Mouse (Mus musculus) layer of hippocampus, adult 8-10 months (tissue): ENCODE data around the gene Tgfb1. TPM values are rescaled to one million over a fixed set of nuclear protein-coding genes. Genes with fewer than 3 reads are reported as not detected.

Experiments
- DNase-seq, 2 experiments: peaks; one replicate each; pipeline ENCODE4 v3.0.0; 2022; ENCODE audit warnings: low spot score in 2 of 2
- total RNA-seq, 4 experiments: library from RNA; stranded (reverse); gene quantifications; 2 replicates each; pipeline ENCODE4 v1.2.4; 2022

Tgfb1 gene
- 10 to 100 TPM in 2 of 4 experiments, 1 to 10 TPM in 2; 7.2 to 26.4 (median 15.7) TPM for total RNA-seq

DNA sequence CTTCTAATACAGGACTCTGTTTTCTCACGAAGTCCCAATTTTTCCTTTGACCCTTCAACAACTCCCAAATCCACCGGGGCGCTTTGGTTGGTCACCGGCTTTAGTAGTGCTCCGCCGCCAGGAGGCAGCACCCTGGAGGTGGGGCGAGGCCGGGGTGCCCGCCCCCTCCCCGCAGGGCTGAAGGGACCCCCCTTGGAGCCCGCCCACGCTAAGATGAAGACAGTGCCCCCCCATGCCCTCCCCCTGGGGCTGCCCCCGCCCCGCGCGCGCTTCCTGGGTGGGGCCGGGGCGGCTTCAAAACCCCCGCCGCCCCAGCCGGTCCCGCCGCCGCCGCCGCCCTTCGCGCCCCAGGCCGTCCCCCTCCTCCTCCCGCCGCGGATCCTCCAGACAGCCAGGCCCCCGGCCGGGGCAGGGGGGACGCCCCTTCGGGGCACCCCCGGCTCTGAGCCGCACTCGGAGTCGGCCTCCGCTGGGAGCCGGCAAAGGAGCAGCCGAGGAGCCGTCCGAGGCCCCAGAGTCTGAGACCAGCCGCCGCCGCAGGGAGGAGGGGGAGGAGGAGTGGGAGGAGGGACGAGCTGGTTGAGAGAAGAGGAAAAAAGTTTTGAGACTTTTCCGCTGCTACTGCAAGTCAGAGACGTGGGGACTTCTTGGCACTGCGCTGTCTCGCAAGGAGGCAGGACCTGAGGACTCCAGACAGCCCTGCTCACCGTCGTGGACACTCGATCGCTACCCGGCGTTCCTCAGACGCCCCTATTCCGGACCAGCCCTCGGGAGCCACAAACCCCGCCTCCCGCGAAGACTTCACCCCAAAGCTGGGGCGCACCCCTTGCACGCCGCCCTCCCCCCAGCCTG, at the start of gene Tgfb1:
Tgfb1 (plus strand) TSS at position 323 of the 852 bp plus-strand sequence.
- no peak for DNase-seq

- no peak for DNase-seq
These were observed 49.7 kb upstream of the Tgfb1 start for GRCm38 (mm10) chr7:25637099-25637498.

DNA sequence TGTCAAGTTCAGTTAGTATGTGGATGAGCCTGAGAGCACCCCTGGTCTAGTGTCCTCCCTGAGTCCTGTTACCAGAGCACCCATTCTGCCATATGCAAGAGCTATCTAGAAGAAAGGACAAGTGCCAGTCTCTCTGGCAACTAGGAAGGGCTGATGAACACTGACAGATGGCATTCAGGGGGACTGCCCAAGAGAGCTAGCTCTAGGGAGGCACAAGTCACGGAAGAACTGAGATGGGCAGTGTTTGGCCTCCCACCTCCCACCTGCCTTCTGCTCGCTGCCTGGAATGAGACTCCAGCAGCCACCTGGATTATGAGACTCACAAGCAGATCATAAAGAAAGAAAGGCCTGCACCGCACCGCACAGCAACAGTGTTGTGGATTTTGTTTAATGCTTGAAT, 47.0 kb upstream of the Tgfb1 start:
- DNase-seq: peak in 1 of 2 experiments; percentile 45

DNA sequence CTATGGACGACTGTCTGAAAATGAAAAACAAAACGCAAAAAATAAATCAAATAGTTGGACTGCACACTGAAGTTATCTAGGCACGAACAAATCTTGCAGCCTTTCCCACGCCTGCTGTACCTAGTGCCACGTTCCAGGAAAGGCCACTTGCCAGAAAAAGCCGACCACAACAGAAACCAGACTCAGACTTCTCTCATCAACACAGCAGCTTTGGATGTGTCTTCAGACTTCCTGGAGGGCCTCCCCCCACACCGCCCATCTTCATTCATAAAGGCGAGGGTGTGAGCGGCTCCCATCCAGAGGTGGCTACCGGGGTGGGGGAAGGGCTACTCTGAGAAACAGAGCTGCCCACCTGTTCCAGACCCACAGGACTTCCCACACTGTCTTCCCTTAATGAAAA, 42.7 kb upstream of the Tgfb1 start:
- no peak for DNase-seq

- no peak for DNase-seq
These were observed 42.2 kb upstream of the Tgfb1 start for GRCm38 (mm10) chr7:25644631-25645030.

DNA sequence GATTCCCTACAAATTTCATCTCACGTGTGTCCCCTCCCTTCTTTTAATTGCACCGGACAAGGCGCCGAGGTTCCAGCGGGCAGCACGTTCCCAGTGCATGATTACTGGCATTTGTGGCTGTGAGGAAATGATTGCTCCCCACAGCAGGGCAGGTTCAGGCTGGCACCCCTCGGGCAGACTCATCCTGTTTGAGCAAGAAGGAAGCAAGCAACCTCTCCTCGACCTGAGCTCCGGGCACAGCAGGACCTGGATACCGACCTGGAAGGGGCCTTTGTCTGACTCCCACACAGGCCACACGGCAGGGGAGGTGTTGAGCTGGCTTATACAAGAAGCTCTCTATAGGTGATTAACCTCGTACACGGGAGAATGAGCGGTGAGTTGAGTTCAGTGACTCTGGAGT, 41.7 kb upstream of the Tgfb1 start:
- no peak for DNase-seq

GRCm38 (mm10) chr7:25647574-25648123, 39.2 kb upstream of the Tgfb1 start:
- no peak for DNase-seq

GRCm38 (mm10) chr7:25649839-25650238, 37.0 kb upstream of the Tgfb1 start:
- no peak for DNase-seq

DNA sequence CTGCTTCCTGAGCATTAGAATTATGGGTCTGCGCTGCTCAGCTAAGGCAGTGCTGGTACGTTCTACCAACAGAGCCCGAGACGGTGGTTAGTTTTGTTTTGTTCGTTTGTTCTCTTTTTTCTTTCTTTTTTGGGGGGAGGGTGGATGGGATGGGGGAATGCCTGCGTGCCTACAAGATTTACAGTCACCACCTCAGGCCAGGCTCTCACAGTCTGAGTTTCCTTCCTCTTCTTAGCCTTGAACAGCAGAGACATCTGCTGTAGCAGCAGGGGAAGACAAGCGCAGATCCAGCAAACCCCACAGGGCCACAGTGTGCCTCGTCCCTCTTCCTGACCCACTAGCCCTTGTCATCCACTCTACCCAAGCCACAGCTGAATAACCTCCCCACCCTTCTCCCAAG, 35.5 kb upstream of the Tgfb1 start:
- no peak for DNase-seq

DNA sequence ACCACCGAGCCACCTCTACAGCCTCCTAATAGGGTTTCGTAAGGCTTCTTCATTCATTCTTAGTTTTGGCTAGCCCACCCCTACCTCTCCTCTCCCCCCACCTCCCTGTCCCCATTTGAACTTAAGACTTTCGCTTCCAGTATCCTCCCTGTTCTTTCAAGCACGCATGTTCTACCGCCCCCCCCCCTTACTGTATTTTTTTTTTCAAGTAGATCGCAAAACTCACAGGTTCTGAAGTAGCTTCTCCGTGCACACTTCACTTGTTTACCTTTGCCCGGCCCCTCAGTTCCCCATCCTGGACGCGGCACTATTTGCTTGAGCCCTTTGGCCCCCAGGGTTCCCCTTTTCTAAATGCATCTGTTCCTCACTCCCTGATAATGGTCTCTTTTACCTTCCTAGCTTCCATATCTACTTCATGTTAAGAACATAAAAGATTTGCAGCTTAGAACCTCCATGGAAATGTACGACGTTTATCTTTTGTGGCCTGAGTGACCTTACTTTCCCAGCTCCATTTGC, 34.5 kb upstream of the Tgfb1 start:
- no peak for DNase-seq

DNA sequence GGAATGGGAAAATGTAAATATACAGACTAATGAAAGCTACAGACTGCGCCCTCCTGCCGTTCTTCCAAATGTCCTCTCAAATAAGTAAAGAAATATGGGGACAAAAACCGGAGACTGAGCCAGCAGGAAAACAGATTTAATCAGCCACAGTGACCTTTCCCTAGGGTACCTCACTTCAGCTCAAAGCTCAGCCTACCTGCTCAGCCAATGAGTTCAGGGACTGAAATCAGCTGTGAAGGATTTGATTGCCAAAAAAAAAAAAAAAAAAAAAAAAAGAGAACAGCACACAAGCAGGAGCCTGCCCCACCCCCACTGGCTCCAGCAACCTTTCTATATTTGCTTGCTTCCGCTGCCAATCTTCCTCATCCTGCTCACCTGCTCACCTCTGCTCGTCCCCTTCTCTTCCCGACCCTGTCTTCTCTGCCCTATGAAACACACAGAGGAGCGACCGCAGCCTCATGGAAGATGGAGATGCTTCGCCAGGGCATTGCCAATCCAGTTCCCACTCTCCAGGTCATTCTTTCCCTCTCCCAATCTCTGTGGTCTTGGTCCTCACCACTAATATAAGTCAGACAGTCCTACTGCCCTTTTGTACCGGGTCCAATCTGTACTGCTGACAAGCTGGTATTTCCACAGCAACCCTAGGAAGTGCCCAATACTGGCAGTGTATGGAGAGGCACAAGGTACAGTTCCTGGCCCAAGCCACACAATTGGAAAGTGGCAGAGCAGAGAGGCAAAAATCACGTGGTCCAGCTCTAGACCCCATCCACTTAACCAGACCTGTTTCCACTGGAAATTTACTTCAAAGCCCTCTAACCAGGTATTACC, 31.0 kb upstream of the Tgfb1 start:
- no peak for DNase-seq

DNA sequence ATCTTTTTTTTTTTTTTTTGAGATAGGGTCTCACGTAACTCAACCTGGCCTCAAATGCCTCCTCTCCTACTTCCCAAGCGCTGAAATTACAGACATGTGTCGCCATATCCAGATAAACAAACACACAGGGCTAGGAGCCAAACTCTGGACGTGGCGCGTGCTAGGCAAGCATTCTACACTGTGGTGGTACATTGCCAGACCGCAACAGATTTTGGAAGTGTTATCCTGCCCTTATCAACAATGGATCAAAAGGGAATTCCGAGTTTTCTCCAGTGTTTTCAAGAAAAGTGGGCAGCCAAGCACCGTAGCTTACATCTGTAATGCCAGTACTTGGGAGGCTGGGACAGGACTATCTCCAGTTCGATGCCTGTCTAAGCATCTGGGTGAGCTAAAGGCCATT, 29.0 kb upstream of the Tgfb1 start:
- DNase-seq: no peak

DNA sequence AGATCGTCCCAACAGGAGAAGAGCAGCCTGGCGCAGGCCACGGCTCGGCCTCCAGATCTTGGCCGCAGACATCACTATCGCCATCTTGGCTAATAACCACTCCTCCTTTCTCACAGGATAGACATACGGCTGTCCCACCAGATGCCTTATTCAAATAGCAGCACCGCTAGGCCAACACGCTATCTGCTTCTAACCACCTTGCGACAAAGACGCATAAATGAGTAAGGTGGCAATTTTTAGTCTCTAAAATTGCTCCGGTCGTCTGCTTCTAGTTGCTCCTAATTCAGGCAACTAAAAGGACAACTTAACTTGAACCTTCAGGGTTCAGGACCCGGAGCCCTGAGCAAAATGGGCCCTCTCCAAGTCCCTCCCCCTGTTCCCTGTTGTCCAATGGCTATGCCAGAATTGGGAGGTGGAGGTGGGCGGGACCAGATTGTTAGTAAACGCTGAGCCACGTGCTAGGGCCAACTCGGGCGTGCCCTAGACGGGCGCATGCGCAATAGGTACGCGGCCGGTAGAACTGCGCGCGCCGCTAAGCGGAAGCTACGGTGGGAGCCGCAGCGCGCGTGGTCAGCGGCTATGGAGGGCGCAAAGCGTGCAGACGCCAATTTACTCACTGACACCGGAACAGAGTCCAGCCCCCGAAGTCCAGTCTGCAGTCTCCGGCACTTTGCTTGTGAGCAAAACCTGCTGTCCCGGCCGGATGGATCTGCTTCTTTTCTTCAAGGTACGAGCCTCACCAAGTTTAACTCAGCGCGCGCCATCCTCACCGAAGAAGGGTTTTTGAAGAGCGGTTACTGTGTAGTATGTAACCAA, 27.9 kb upstream of the Tgfb1 start, which contains the start of the genes Bckdha and Exosc5:
Bckdha (minus strand) TSS at position 325 of the 816 bp plus-strand sequence.
Exosc5 (plus strand) TSS at position 508 of the 816 bp plus-strand sequence.
- peak; percentile 99 for DNase-seq

DNA sequence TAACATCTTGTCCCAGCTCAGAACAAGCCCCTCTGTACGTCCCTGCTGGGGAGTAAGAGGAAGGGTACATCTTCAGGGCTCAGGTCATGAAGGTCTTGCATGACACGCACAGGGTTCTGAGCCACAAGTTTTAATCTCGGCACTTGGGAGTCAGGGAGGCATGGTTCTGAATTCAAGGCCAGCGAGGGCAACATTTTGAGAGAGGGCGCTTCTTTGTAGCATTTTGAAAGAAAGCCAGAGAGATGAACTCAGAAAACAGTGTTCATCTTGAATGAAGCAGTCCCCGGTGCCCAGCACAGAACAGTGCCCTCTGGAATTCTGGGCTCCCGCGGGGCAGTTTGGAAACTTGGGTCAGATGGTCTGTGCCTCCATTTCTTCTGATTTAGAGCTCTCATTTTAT, 20.4 kb upstream of the Tgfb1 start:
- DNase-seq: no peak

DNA sequence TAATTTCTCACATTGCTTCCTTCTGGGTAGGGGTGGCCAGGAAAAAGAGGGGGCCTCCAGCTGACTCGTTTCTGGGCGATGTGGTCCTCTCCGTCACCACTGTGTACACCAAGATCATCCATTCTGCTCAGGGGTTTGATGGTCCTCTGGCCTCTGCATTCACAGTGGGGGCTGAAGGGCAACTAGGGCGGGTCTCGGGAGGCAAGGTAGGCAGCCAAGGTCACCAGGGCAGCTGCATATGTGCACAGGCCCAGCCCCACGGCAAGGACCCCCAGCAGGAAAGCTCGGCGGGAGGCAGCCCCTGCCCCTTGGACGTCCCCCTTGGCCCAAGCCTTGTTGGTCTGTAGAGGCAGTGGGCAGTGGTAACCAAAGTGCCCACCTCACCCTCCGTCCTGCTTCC, 17.6 kb upstream of the Tgfb1 start:
- no peak for DNase-seq

DNA sequence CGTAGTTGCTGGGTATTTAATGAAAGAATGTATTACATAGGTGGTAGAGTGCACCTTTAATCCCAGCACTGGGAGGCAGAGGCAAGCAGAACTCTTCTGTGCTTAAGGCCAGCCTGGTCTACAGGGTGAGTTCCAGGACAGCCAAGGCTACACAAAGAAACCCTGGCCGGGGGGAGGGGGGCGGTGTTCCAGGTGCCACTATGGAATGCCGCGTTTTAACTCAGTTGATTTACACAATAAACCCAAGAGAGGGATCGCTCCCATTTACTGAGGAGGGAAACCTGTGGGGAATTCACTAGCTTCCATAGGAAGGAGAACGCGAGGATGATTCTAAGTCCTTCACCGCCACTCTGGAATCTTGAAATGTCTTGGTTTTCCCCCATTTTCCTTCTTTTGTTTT, 17.2 kb upstream of the Tgfb1 start:
- DNase-seq: no peak

DNA sequence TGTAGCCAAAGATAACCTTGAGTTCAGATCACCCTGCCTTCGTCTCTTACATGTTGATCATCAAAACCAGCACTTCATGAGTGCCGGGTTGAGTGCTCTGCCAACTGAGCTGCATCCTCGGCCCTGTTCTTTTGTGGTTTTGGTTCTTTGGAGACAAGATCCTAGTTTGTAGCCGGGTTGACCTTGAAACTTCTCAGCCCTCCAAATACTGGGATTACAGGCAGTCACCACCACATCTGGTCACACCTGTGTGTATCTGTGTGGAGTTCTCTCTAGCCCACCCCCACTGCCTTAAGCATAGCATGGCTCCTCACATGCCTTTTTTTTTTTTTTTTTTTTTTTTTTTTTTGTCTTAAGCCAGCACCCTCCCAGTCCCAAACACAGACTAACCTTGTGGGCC, 16.7 kb upstream of the Tgfb1 start:
- no peak for DNase-seq

DNA sequence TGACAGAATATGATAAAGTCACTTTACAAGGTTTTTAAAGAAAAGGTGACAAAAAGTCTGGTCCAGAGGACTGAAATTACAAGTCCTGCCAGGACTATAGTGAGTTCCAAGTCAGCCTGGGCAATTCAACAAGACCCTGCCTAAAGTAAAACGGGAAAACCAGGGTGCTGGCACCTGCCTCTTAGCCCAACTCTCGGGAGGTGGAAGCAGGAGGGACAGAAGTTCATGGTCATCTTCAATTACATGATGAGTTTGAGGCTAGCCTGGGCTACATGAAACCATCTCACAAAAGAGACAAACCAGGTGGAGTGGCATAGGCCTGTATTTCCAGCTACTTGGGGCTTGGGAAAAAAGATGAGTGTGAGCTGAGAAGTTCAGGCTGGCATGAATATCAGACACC, 15.1 kb upstream of the Tgfb1 start:
- no peak for DNase-seq

- no peak for DNase-seq
These were observed 14.4 kb upstream of the Tgfb1 start for GRCm38 (mm10) chr7:25672442-25672841.

DNA sequence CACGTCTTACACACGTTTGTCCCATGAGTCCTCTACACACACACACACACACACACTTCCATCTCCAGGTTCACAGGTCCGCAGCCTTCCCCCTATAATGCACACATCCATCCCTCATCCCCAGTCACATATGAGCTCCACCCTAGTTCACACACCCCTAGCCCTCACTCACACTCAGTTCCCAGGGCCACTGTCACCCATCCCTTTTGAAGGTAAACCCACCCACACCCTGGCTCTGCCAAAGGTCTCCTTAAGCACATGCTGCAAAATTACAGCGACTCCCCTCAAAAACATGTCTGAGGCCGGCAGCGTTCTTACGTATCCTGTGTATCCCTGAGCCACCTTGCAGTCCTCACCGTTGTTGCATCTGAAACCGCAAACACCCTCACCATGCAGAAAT, 12.5 kb upstream of the Tgfb1 start:
- DNase-seq: no peak

GRCm38 (mm10) chr7:25674719-25675300, 12.0 kb upstream of the Tgfb1 start, which contains the start of gene Tmem91:
Gene Tmem91, minus strand, starts transcription at chr7:25675166.
- DNase-seq: no peak
